Mouse (Mus musculus) testis, adult 2 months (tissue): ENCODE measurements around the gene Gpr149. TPM values are rescaled to one million over a fixed set of nuclear protein-coding genes. Genes with fewer than 3 reads are reported as not detected.

Experiments used
- H3K27ac ChIP-seq: fragments of 200-500 bp; 2 replicates; pipeline ENCODE4 v1.5.1; 2012; ENCODE audit warnings: low read depth, low read length; ENCODE audit not compliant: control insufficient read depth, insufficient read depth
- H3K27me3 ChIP-seq: fragments of 200-500 bp; 2 replicates; pipeline ENCODE4 v1.6.1; 2012; ENCODE audit warnings: mild to moderate bottlenecking, low read length, moderate library complexity; ENCODE audit not compliant: control insufficient read depth, insufficient read depth
- H3K36me3 ChIP-seq: fragments of 200-500 bp; 2 replicates; pipeline ENCODE4 v1.6.1; 2012; ENCODE audit warnings: mild to moderate bottlenecking, low read length; ENCODE audit not compliant: control insufficient read depth, insufficient read depth
- H3K4me1 ChIP-seq: fragments of 200-500 bp; 2 replicates; pipeline ENCODE4 v1.6.1; 2012; ENCODE audit warnings: low read length; ENCODE audit not compliant: control insufficient read depth, insufficient read depth
- H3K4me3 ChIP-seq: fragments of 200-500 bp; 2 replicates; pipeline ENCODE4 v1.5.1; 2012; ENCODE audit warnings: low read depth, mild to moderate bottlenecking, low read length, moderate library complexity, mixed read lengths; ENCODE audit not compliant: control insufficient read depth
- CTCF ChIP-seq: fragments of 200-500 bp; IDR thresholded peaks from 2 replicates; pipeline ENCODE4 v1.5.1; 2012; ENCODE audit warnings: low read depth, mild to moderate bottlenecking, inconsistent platforms, low read length, moderate library complexity; ENCODE audit not compliant: control insufficient read depth, insufficient read depth, insufficient replicate concordance
- POLR2A ChIP-seq: fragments of 200-500 bp; IDR thresholded peaks from 2 replicates; pipeline ENCODE4 v1.6.1; 2012; ENCODE audit warnings: low read depth, mild to moderate bottlenecking, inconsistent platforms, low read length, moderate library complexity; ENCODE audit not compliant: control insufficient read depth
- polyA plus RNA-seq: library from polyadenylated mRNA; depleted of rRNA; stranded (reverse); fragments of >200 nt; gene quantifications from 2 replicates; pipeline ENCODE4 v1.2.3, GENCODE M21; 2012; rRNA removed

Gene Gpr149
- polyA plus RNA-seq, 1 experiment, result not detected

DNA sequence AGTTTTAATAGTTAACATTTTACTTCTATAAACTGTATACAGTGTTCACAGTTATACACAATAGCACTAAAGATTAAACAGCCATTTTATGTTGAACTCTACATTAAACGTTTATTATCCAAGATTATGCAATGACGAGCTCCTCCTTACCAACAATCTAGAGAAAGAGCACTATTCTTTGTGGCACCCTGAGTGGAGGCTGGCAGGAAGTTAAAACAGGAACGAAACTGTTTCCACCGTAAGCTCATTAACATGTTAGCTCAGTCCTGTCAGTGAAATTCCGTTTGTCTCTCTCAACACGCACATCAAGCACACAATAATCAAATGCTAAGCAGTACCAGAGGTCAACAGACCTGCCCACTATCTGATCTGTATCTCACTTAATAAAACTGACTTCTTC is 112.4 kb downstream of the Gpr149 start:
- TF ChIP-seq POLR2A (no peak), CTCF (no peak)
- Histone ChIP-seq H3K27ac (no peak overlapping the region), H3K27me3 (no peaks in the 10 kb centered on the region), H3K4me3 (peak overlapping the region; percentile 18; the same call in 1 of the 2 replicates), H3K4me1 (no peaks in the 10 kb centered on the region), H3K36me3 (peaks cover 2% of the 10 kb centered on the region)

DNA sequence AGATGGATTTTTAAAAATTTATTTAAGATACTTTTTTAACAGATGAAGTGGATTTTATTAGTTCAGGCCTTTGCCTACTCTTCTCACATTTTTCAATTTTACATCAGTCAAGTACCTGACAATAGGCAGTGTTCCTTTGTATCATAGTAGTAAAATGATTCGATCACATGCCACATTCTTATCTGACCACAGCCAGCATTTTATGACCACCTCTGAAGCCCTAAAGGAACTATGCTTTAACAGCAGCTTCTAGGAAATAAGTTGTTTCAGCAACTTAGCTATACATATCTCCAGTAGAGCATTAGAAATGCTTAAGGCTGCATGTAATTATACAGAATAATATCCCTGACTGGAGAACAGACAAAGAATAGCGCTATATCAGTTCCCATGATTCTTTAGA is 120.6 kb downstream of the Gpr149 start:
- H3K4me3 ChIP-seq, result no peak overlapping the region
- H3K27ac ChIP-seq, result no peak overlapping the region
- H3K4me1 ChIP-seq, result no peaks in the 10 kb centered on the region
- TF ChIP-seq POLR2A, result no peak
- no peak for TF ChIP-seq CTCF
- no peaks in the 10 kb centered on the region for H3K27me3 ChIP-seq
- H3K36me3 ChIP-seq, result no peaks in the 10 kb centered on the region; the same call in 1 of the 2 replicates

Other genes with a start within 250 kb of the Gpr149 start
- gene Dhx36, start 98.1 kb downstream of the Gpr149 start, polyA plus RNA-seq, result 5.2 and 6.4 TPM in 2 replicates